Mouse (Mus musculus) cerebellum, adult 18-20 months (tissue): ENCODE results near the gene Npr3.
A peak's percentile ranks its signal among the peaks of the same experiment; 100 is the strongest.
"Not testable (repeated sequence)": the region's sequence is repeated elsewhere in the genome, so short reads cannot be mapped to it uniquely, and the experiment has no call there.

Source experiments
- DNase-seq, 2 experiments: peaks; one replicate each; pipeline ENCODE4 v3.0.0; 2021

Npr3 gene

DNA sequence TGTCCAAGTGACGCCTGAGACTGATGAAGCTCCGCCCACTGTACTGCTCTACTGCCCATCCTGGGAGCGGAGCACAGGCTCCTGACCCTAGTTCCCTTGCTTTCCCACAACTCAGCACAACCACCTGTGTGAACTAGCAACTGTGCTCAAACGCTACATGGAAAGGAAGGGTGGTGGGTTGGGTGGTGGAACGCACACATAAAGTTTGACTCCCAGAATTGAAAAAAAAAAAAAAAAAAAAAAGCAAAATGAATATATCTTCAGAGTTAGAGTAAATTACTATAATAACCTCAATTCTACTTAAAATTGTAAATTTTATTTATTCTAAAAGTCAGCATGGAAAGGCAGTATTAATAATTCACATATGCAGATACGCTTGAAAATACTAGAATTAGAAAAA lies 25.3 kb downstream of the Npr3 start:
- DNase-seq, result no peak

DNA sequence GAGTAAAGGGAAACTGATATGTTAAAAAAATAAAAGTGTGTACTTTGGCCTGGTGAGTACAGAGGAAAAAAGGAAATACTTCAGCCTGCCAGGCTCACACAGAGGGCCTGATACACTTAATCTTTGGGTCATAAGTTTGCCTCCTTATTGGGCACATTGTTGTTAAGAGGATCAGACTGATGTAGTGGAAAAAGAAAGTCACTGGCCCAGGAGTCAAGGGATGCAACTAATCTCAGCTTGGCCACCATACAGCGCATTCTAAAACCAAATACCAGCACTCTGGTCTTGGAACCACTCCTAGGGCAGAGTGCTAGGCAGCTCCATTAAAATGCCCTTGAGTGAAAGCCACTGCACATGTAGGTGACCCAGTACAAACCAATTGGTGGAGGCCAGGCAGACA lies 28.8 kb downstream of the Npr3 start:
- no peak for DNase-seq

- no peak for DNase-seq
Observed at GRCm38 (mm10) chr15:11877273-11877672, 29.8 kb downstream of the Npr3 start.

- no peak for DNase-seq
Observed at GRCm38 (mm10) chr15:11866918-11867317, 40.2 kb downstream of the Npr3 start.

DNA sequence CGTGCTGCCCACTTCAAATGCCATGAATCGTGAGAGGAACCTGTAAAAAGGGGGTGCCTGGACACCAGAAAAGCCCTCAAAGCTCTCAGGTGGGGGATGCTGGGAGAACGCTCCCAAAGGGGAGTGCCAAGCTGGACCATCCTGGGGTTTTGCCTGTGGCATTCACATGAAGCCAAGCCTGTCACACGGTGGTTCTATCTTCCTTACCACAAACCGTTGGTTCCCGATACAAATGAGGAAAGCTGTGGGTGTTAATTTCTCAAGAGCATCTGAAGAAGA lies 43.6 kb downstream of the Npr3 start:
- no peak for DNase-seq

GRCm38 (mm10) chr15:11862785-11863539 lies 44.1 kb downstream of the Npr3 start:
- no peak for DNase-seq

- no peak for DNase-seq
Observed at GRCm38 (mm10) chr15:11862253-11862652, 44.8 kb downstream of the Npr3 start.

GRCm38 (mm10) chr15:11860259-11860658 lies 46.8 kb downstream of the Npr3 start:
- no peak for DNase-seq

GRCm38 (mm10) chr15:11859829-11860228 lies 47.3 kb downstream of the Npr3 start:
- DNase-seq, result no peak

- DNase-seq, result no peak
Observed at GRCm38 (mm10) chr15:11858411-11858810, 48.7 kb downstream of the Npr3 start.

GRCm38 (mm10) chr15:11845204-11846062 lies 61.7 kb downstream of the Npr3 start:
- no peak for DNase-seq

- no peak for DNase-seq
Observed at GRCm38 (mm10) chr15:11844115-11844514, 63.0 kb downstream of the Npr3 start.

GRCm38 (mm10) chr15:11841828-11842227 lies 65.3 kb downstream of the Npr3 start:
- no peak for DNase-seq

DNA sequence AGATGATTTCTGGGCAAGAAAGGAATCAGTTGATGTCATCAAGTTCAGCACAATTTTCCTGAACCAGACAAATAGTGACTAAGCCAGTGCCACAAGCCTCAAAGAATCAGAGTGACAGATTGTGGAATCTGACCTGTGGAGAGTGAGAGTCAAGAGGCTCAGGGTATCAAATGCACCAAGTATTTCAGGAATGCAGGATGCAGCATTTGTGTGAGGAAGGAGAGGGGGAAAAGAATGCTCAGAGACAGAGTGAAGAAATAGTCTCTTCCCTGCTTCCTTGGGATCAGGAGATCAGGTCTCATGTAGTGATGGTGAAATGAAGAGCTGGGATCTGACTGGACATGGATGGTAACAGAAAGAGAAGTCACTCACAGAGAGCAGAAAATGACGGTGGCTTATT lies 71.2 kb downstream of the Npr3 start:
- DNase-seq, result no peak

- not testable (repeated sequence) for DNase-seq
Observed at GRCm38 (mm10) chr15:11822347-11822746, 84.7 kb downstream of the Npr3 start.

DNA sequence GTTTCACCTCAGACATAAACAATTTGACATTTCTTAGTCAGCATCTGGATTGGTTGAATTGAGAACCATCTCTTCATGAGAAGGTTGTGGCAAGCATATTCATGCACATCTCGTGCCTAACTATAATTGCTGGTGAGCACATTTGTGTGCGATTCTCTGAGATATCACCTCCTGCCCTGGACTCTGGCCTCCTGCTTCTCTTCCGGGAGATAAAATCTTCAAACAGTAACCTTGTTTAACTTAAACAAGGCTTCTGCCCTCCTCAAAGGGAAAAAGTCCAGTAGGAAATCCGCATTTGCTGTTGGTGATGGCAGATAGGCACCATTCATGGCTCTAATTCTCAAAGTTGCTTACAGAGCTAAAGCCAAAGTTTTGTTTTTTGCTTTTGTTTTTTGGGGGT lies 91.5 kb downstream of the Npr3 start:
- DNase-seq, result no peak

- DNase-seq, result no peak
Observed at GRCm38 (mm10) chr15:11803576-11803975, 103.5 kb downstream of the Npr3 start.

DNA sequence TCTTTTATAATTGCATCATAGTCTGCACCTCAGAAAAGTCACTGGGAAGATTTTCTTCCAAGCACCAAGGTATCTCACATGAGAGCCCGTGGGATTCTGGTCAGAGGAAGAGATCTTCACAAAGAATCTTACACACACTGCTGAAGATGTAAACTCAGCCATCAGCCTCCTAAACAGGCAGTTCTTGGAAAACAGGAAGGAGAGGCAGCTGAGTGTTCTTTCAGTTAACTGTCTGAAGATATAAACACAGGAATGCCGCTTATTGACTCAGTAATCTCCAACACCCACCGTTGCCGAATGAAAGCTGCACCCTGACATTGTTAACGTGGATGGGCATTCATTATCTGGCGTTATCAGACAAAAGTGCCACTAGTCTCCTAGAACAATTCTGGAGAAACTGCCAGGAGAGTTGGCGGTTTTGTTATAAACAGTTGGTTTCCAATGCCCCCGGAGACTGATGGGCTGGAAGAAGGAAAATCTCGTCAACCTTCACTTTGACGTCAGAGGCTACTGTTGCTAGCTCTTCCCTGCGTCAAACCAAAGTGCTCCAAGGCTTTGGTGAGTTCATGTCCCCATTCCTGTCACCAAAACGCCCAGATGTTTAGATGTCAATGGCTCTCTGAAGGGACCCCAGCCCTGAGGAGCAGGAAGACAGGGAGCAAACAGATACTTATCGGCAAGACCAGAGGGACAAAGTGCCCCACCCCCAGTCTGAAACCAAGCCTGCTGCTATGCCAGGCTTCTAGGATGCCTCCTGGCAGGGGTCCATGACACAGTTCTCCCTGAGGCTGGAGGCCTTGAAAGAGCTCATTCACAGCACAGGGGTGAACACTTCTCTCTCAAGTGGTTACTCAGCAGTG lies 105.0 kb downstream of the Npr3 start:
- DNase-seq, result peak in 1 of 2 experiments; percentile 10

DNA sequence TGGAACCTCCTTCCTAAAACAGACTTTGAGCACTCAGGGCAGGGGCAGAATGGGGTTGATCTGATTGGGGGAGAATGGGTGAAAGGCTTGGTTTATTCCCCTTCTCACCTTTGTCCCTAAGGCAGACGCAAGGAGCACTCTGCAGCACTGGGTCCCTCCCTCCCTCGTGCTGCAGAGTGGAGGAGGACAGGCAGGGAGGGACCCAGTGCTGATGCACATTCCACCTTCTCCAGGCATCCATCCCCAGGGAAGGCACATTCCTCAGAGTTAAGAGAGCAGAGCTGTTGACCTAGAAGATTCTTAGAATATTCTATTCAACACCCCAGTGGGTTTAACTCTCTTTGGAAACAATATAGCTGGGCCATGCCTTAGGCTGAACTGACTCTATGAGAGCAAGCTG lies 112.5 kb downstream of the Npr3 start:
- no peak for DNase-seq
